Mouse (Mus musculus): ENCODE data around the gene Kcnt2.

GRCm38 (mm10) chr1:140513451-140513850, 267.5 kb downstream of the Kcnt2 start:
- TF ChIP-seq CTCF (IDR thresholded peaks at IDR 0.05; ENCODE audit: low read depth, low read length) (no peak), GATA2 (IDR thresholded peaks at IDR 0.05; ENCODE audit: borderline replicate concordance, low read depth, low read length) (no peak), GATA1 (IDR thresholded peaks at IDR 0.05; ENCODE audit: borderline replicate concordance, low read length) (no peak)
